Mouse (Mus musculus): Measurements from ENCODE around the gene Creb3l2.

DNA sequence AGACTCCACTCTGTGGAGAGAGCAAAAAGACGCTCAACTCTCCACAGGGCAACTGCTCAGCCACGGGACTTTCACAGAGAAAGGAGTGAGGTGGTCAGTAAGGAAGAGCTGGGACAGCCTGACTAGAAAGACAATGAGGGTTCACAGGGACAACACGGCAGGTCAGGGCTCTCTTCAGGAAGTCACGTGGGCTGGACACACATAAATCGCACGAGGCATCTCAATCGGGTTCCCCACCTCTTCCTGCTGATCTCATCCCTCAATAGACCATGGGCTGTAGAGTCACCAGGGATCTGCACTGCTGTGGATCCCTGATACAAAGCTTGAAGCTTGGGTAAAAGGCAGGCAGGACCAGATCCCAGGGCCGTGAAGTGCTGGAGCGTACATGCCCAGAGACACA lies 88.3 kb downstream of the Creb3l2 start:
- no peak for TF ChIP-seq CTCF (IDR thresholded peaks at IDR 0.05; ENCODE audit: control insufficient read depth, insufficient read depth, insufficient read length)
- TF ChIP-seq MYOD1 (IDR thresholded peaks at IDR 0.05; ENCODE audit: control insufficient read depth, insufficient read length, low read depth), result no peak
